Mouse (Mus musculus) bone marrow macrophage, adult 2 months (primary cell): ENCODE data around the gene Trpt1. TPM values are rescaled to one million over a fixed set of nuclear protein-coding genes. Genes with fewer than 3 reads are reported as not detected.

ENCODE experiments used
- H3K27ac ChIP-seq: 2 replicates; pipeline ENCODE4 v1.5.1; 2012; ENCODE audit warnings: low read depth, low read length; ENCODE audit not compliant: insufficient read depth
- H3K4me1 ChIP-seq: 2 replicates; pipeline ENCODE4 v1.6.1; 2012; ENCODE audit warnings: low read length; ENCODE audit not compliant: control insufficient read depth, insufficient read depth
- H3K4me3 ChIP-seq: 2 replicates; pipeline ENCODE4 v1.5.1; 2012; ENCODE audit warnings: mild to moderate bottlenecking, low read length, moderate library complexity; ENCODE audit not compliant: insufficient read depth
- CTCF ChIP-seq: IDR thresholded peaks from 2 replicates; pipeline ENCODE4 v1.5.1; 2012; ENCODE audit warnings: low read depth, mild to moderate bottlenecking, low read length, moderate library complexity
- POLR2A ChIP-seq: IDR thresholded peaks from 2 replicates; pipeline ENCODE4 v1.6.1; 2012; ENCODE audit warnings: mild to moderate bottlenecking, low read depth, low read length, borderline replicate concordance
- polyA plus RNA-seq: library from polyadenylated mRNA; stranded (reverse); fragments of >200 nt; gene quantifications from 2 replicates; pipeline ENCODE4 v1.2.4, GENCODE M21; 2012; ENCODE audit not compliant: missing spikeins, insufficient read depth, insufficient read length

Trpt1 gene
- polyA plus RNA-seq, 1 experiment = 1.7 TPM

- Histone ChIP-seq H3K4me1 (peaks cover 11% of the 10 kb centered on the region), H3K27ac (peak overlapping the region; percentile 61), H3K4me3 (peak overlapping the region; percentile 66)
- TF ChIP-seq CTCF (no peak), POLR2A (no peak)
Measured at GRCm38 (mm10) chr19:7040637-7041130, 44.8 kb downstream of the Trpt1 start.

GRCm38 (mm10) chr19:7041171-7041570, 45.2 kb downstream of the Trpt1 start:
- Histone ChIP-seq H3K27ac (no peak overlapping the region), H3K4me1 (peaks cover 11% of the 10 kb centered on the region), H3K4me3 (no peak overlapping the region)
- TF ChIP-seq CTCF = no peak
- TF ChIP-seq POLR2A = no peak

GRCm38 (mm10) chr19:7044279-7044678, 48.3 kb downstream of the Trpt1 start:
- Histone ChIP-seq H3K4me1 (peaks cover 3% of the 10 kb centered on the region; the same call in 1 of the 2 replicates), H3K27ac (no peak overlapping the region), H3K4me3 (no peak overlapping the region)
- no peak for TF ChIP-seq CTCF
- no peak for TF ChIP-seq POLR2A

GRCm38 (mm10) chr19:7044706-7045105, 48.8 kb downstream of the Trpt1 start:
- H3K4me1 ChIP-seq = peaks cover 3% of the 10 kb centered on the region; the same call in 1 of the 2 replicates
- no peak overlapping the region for H3K27ac ChIP-seq
- TF ChIP-seq CTCF (no peak), POLR2A (no peak)
- H3K4me3 ChIP-seq = no peak overlapping the region

Other genes starting within 250 kb of the Trpt1 start
- gene Rps6ka4, start 155.5 kb upstream of the Trpt1 start, polyA plus RNA-seq = 17.9 and 20.5 TPM in 2 replicates
- gene Ccdc88b, start 137.9 kb upstream of the Trpt1 start, polyA plus RNA-seq = 31.8 and 33.2 TPM in 2 replicates
- gene Trmt112, start 86.4 kb upstream of the Trpt1 start, polyA plus RNA-seq = 71.2 and 82.0 TPM in 2 replicates
- gene Prdx5, start 86.0 kb upstream of the Trpt1 start, polyA plus RNA-seq = 349 and 382 TPM in 2 replicates
- gene Esrra, start 74.3 kb upstream of the Trpt1 start, polyA plus RNA-seq = 35.3 and 41.6 TPM in 2 replicates
- gene Catsperz, start 70.8 kb upstream of the Trpt1 start, polyA plus RNA-seq = not detected in 2 replicates
- gene Kcnk4, start 61.6 kb upstream of the Trpt1 start, polyA plus RNA-seq = not detected in 2 replicates
- 36.2 and 38.5 TPM in 2 replicates for gene Bad, start 54.3 kb upstream of the Trpt1 start, polyA plus RNA-seq
- 31.6 and 36.4 TPM in 2 replicates for gene Gpr137, start 53.7 kb upstream of the Trpt1 start, polyA plus RNA-seq
- gene Ppp1r14b, start 21.2 kb upstream of the Trpt1 start, polyA plus RNA-seq = 64.2 and 73.7 TPM in 2 replicates
- gene Plcb3, start 19.7 kb upstream of the Trpt1 start, polyA plus RNA-seq = 39.8 and 40.6 TPM in 2 replicates
- 118 and 126 TPM in 2 replicates for gene Fkbp2, start 15.6 kb upstream of the Trpt1 start, polyA plus RNA-seq
- 30.1 and 39.9 TPM in 2 replicates for gene Vegfb, start 8.5 kb upstream of the Trpt1 start, polyA plus RNA-seq
- 26.8 and 32.2 TPM in 2 replicates for gene Dnajc4, start 3.6 kb upstream of the Trpt1 start, polyA plus RNA-seq
- 9.6 and 11.1 TPM in 2 replicates for gene Nudt22, start within 50 bp of the Trpt1 start, polyA plus RNA-seq
- 179 and 190 TPM in 2 replicates for gene Fermt3, start 23.3 kb downstream of the Trpt1 start, polyA plus RNA-seq
- gene Stip1, start 43.8 kb downstream of the Trpt1 start, polyA plus RNA-seq = 54.7 and 56.2 TPM in 2 replicates
- gene Macrod1, start 60.7 kb downstream of the Trpt1 start, polyA plus RNA-seq = 14.9 and 18.3 TPM in 2 replicates
- gene Flrt1, start 109.6 kb downstream of the Trpt1 start, polyA plus RNA-seq = not detected in 2 replicates
- 88.1 and 91.4 TPM in 2 replicates for gene Otub1, start 210.2 kb downstream of the Trpt1 start, polyA plus RNA-seq
- 562 and 638 TPM in 2 replicates for gene Cox8a, start 221.5 kb downstream of the Trpt1 start, polyA plus RNA-seq
- 26.0 and 27.4 TPM in 2 replicates for gene Naa40, start 245.1 kb downstream of the Trpt1 start, polyA plus RNA-seq